Comparison of ENCODE assay signal across 40 mouse cellular contexts in genomic region chr7:140031771-140032170, GRCm38 (mm10). TPM values are rescaled to one million over a fixed set of nuclear protein-coding genes. Genes with fewer than 3 reads are reported as not detected.
"Had no signal": no experiment of that assay in that cellular context is flagged by ENCODE, and none has a peak within 500 bp of the region (broad histone marks: within the 10 kb centered on the region; RNA-seq: fewer than 3 reads in every experiment).

No protein-coding gene starts in this region.

- H3K9ac ChIP-seq: limb, embryonic 12.5 days; limb, embryonic 13.5 days; limb, embryonic 15.5 days; liver, embryonic 12.5 days; liver, embryonic 13.5 days; liver, embryonic 14.5 days; liver, embryonic 15.5 days; liver, postnatal 0 days; lung, embryonic 14.5 days; lung, embryonic 15.5 days; midbrain, embryonic 12.5 days; midbrain, embryonic 13.5 days; midbrain, embryonic 15.5 days; neural tube, embryonic 12.5 days; neural tube, embryonic 13.5 days had no signal

- H3K27me3 ChIP-seq: limb, embryonic 12.5 days; limb, embryonic 13.5 days; limb, embryonic 15.5 days; liver, embryonic 12.5 days; liver, embryonic 13.5 days; liver, embryonic 15.5 days; lung, embryonic 15.5 days; megakaryocyte, embryonic 14.5 days; midbrain, embryonic 12.5 days; midbrain, embryonic 13.5 days; midbrain, embryonic 15.5 days; neural tube, embryonic 12.5 days; neural tube, embryonic 13.5 days had no signal

- H3K4me3 ChIP-seq: limb, embryonic 10.5 days; limb, embryonic 12.5 days; limb, embryonic 13.5 days; limb, embryonic 15.5 days; liver, embryonic 12.5 days; liver, embryonic 13.5 days; liver, embryonic 15.5 days; lung, embryonic 15.5 days; megakaryocyte, embryonic 14.5 days; midbrain, embryonic 10.5 days; midbrain, embryonic 12.5 days; midbrain, embryonic 13.5 days; midbrain, embryonic 15.5 days; myocyte; neural tube, embryonic 12.5 days; neural tube, embryonic 13.5 days had no signal

- H3K4me2 ChIP-seq: limb, embryonic 12.5 days; limb, embryonic 13.5 days; limb, embryonic 15.5 days; liver, embryonic 11.5 days; liver, embryonic 12.5 days; liver, embryonic 13.5 days; liver, embryonic 15.5 days; lung, embryonic 14.5 days; lung, embryonic 15.5 days; midbrain, embryonic 12.5 days; midbrain, embryonic 13.5 days; midbrain, embryonic 15.5 days; neural tube, embryonic 12.5 days; neural tube, embryonic 13.5 days had no signal

- H3K9me3 ChIP-seq: limb, embryonic 10.5 days; limb, embryonic 12.5 days; limb, embryonic 13.5 days; limb, embryonic 15.5 days; liver, embryonic 15.5 days; lung, embryonic 15.5 days; midbrain, embryonic 10.5 days; midbrain, embryonic 12.5 days; midbrain, embryonic 13.5 days; midbrain, embryonic 15.5 days; neural tube, embryonic 12.5 days; neural tube, embryonic 13.5 days had no signal

- DNase-seq: left cerebral cortex, postnatal 4 days; liver; liver, embryonic 13.5 days; liver, postnatal 0 days; lung, adult 18-20 months; lung, adult 2 months; lung, embryonic 14.5 days; lung, postnatal 10 days; lung, postnatal 14 days; lung, postnatal 36 days; lung, postnatal 4 days had no signal

- ATAC-seq: liver, embryonic 12.5 days; liver, postnatal 0 days; lung, postnatal 0 days; midbrain, embryonic 13.5 days; midbrain, embryonic 15.5 days; midbrain, embryonic 16.5 days had no signal

- H3K27ac ChIP-seq: limb, embryonic 10.5 days; limb, embryonic 12.5 days; limb, embryonic 13.5 days; limb, embryonic 15.5 days; liver, embryonic 12.5 days; liver, embryonic 13.5 days; liver, embryonic 14.5 days; liver, embryonic 15.5 days; lung, embryonic 15.5 days; macrophage; midbrain, embryonic 10.5 days; midbrain, embryonic 12.5 days; midbrain, embryonic 13.5 days; midbrain, embryonic 15.5 days; neural tube, embryonic 12.5 days; neural tube, embryonic 13.5 days had no signal

RNA-seq across cellular contexts. Expression of gene Msx3, which starts 17.1 kb away (rescaled TPM):
- total RNA-seq: liver, adult 2 months; megakaryocyte progenitor cell, adult 5-6 weeks; megakaryocyte, adult 5-6 weeks; megakaryocyte-erythroid progenitor cell, adult 5-6 weeks; monocyte, adult 5-6 weeks had no signal
- polyA plus RNA-seq: limb, embryonic 10.5 days; limb, embryonic 11.5 days; limb, embryonic 13.5 days; limb, embryonic 14.5 days; limb, embryonic 15.5 days; liver, adult 2 months; liver, embryonic 12.5 days; liver, embryonic 13.5 days; liver, embryonic 14.5 days; liver, embryonic 15.5 days; liver, embryonic 16.5 days; liver, postnatal 0 days; lung, adult 2 months; lung, embryonic 14.5 days; lung, embryonic 15.5 days; lung, embryonic 16.5 days; lung, postnatal 0 days; macrophage had no signal

RNA-seq across cellular contexts. Expression of gene Caly, which starts 50.6 kb away (rescaled TPM):
- total RNA-seq: liver, adult 2 months; megakaryocyte progenitor cell, adult 5-6 weeks; megakaryocyte, adult 5-6 weeks; megakaryocyte-erythroid progenitor cell, adult 5-6 weeks; monocyte, adult 5-6 weeks had no signal
- polyA plus RNA-seq: liver, embryonic 14.5 days; liver, embryonic 15.5 days; liver, embryonic 16.5 days; lung, embryonic 14.5 days; macrophage; myocyte had no signal
